Mouse (Mus musculus) left cerebral cortex, postnatal 10 days (tissue): Measurements from ENCODE around the gene Acsl1. TPM values are rescaled to one million over a fixed set of nuclear protein-coding genes. Genes with fewer than 3 reads are reported as not detected.
A peak's percentile ranks its signal among the peaks of the same experiment; 100 is the strongest.

Experiments
- DNase-seq, 2 experiments: peaks; one replicate each; pipeline ENCODE4 v3.0.0; 2021 to 2022; ENCODE audit warnings: low spot score in 2 of 2, mixed read lengths in 1 of 2; ENCODE audit errors: extremely low spot score in 1 of 2
- intact Hi-C: fragments of 180-260 bp; cut with DNase I; formaldehyde crosslinking; loops from one replicate; pipeline ENCODE4 v1.15.1; 2025
- total RNA-seq, 2 experiments: library from RNA; stranded (reverse); gene quantifications; 2 replicates each; pipeline ENCODE4 v1.2.3; 2021

Acsl1 gene
- 10 to 100 TPM; 46.5 to 48.4 TPM for total RNA-seq

DNA sequence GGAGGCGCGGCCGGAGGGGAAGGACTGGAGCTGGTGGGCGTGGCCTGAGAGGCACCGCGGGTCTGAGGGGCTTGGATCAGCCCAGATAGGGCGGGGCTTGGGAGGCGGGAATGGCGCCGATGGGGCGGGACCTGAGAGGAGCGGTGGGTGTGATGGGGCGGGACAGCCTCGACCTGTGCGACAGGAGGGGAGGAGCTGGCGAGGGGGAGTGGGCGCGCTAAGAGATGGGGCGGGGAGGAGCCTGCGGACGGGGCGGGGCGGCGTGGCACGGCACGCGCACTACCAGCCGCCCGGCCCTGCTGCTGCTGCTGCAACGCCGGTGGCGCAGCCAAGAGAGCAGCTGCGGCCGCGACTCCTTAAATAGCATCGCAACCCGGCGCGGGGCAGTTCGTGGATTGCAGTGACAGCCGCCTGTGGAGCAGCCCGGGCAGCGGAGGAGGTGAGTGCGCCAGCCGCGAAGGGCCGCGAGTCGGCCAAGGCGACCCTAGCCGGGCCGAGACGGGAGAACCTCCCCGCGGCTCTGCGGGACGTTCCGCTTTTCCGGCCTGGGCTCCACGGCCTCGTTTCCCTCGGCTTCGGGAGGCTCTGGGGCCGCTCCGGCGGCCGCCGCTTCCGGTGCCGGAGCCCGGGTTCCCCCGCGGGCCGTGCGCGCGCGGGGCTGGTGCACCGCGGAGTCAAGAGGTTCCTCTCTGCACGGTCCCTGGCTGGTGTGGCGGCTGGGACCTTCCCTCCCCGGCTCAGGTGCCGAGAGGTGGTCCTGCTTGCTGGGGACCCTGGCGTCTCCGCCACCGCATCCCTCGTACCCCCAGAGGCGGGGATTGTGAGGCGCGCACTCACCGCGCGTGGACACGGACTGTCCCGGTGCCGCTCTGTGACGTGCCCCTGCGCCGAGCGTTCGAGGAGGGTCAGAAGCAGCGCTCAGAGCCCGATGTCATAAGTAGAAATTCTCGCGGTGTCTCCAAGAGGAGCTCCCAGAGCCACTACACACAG, at the start of gene Acsl1:
Gene Acsl1, plus strand, starts transcription at position 246 of the 990 bp plus-strand sequence.
- peak; percentile 68 to 99 for DNase-seq
- intact Hi-C loops = no loop called here

DNA sequence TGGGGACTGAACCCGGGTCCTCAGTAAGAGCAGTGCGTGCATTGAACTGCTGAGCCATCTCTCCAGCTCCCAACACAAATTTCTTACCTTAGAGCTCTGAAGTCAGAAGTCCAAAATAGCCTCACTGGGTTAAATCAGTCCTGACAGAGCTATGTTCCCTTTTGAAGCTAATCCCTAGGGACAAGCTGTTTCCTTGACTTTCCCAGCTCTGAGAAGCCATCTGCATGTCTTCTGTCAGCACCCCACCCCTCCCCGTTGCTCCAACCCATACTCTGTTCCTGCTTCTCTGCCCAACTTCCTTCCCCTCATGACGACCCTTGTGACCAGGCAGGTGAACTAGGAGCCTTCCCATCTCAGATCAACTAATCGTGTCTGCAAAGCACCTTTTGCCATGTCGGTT, 49.3 kb upstream of the Acsl1 start:
- intact Hi-C loops = no loop called here
- peak in 1 of 2 experiments; percentile 31 for DNase-seq

DNA sequence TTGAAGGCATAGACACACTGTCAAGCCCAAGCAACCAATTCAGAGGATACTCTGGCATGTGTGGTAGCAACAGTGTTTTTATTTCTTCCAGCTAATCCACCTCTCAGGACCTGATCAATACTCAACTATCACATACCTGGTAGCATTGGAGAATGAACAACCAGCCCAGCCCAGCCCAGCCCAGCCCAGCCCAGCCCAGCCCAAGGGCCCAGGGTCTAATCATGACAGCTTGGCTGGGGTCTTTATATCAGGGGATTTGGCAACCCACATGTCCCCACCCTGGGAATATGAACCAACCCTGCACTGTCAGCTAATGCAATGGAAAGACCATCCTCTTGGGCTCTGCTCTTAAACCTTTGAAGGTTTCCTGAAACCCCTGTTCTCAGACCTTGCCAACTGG, 42.9 kb upstream of the Acsl1 start:
- intact Hi-C loops = no loop called here
- DNase-seq = no peak

DNA sequence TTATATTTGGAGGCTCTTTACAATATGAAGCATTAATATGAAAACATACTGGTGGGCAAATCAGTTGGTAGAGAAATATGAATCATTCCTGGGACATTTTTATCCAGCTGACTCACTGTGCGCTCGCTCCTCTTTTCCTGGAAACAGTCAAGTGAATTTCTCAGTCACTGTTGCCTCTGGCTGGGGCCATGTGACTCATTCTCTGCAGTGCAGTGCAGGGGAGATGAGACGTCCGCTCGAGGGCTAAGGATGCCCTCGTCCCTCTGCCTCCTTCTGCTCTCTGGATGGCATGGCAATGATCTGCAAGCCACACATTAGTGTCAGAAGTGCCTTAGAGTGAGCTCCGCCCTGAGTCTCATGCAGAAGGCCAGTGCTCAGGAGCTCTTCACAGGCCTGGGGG, 41.0 kb upstream of the Acsl1 start:
- intact Hi-C loops = no loop called here
- DNase-seq = peak in 1 of 2 experiments; percentile 20

GRCm38 (mm10) chr8:46431921-46432320, 38.9 kb upstream of the Acsl1 start:
- no peak for DNase-seq
- intact Hi-C loops = no loop called here

DNA sequence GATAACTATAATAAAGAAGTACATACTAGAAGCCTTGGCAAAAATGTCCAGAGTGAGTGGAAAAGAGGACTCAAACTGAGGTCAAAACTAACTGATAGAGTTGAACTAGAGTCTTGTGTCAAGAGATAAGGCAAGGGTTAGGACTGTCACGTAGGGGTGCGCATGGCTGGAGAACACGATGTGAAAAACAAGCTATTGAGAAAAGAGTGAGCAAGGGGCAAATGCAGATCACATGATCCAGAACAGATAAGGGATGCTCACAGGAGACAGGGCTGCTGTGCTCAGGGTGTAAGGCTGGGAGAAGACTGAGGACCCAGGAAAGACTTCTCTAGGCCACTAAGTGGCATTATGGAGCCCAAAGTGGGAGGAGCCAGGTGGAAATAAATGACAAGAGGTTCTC, 38.3 kb upstream of the Acsl1 start:
- DNase-seq = no peak
- intact Hi-C loops = no loop called here

- intact Hi-C loops = no loop called here
- DNase-seq = no peak
These were observed 37.2 kb upstream of the Acsl1 start for GRCm38 (mm10) chr8:46433656-46434055.

GRCm38 (mm10) chr8:46438491-46438890, 32.3 kb upstream of the Acsl1 start:
- DNase-seq = no peak
- intact Hi-C loops = no loop called here

DNA sequence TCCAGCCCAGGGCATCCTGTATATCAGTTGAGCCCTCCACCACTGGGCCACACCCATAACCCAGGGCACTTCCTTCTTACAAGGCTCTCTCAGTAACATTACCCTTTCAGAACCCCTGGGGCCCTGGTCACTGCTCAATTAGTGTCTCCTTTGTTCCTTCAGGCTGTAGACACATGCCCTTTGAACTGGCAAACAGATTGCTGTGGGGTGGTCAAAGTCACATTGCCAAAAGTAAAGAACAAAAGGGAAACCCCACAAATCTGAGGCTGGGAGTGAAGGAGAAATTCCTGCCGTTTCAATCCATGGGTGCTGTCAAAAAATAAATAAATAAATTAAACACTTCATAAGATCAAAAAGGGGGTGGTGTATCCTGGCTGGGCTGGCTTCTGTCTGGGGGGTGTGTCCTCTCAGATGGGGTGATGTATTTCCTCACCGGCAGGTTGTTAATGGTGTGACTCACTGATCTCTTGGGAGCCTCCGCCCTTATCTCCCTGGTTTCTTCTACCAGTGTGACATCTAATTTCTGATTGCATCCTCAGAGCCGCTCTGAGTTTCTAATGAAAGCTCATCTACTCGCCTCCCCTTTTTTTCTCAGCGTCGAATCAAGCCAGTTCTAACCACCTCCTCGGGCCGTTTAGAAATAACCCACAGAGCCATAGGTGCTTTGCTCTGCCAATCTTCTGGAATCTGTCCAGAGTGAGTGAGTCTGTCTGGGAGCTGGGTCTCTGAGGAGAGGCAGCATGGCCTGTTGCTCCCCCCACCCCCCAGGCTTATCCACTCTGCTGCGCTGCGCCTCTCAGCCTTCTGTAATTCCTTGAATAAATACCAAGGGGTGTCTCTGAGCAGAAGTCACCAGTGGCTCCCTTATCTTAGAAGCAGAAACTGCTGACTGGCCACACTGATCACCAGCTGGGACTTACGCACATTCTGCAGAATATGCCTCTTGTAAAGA, 24.6 kb upstream of the Acsl1 start:
- intact Hi-C loops = no loop called here
- DNase-seq = peak in 1 of 2 experiments; percentile 26

DNA sequence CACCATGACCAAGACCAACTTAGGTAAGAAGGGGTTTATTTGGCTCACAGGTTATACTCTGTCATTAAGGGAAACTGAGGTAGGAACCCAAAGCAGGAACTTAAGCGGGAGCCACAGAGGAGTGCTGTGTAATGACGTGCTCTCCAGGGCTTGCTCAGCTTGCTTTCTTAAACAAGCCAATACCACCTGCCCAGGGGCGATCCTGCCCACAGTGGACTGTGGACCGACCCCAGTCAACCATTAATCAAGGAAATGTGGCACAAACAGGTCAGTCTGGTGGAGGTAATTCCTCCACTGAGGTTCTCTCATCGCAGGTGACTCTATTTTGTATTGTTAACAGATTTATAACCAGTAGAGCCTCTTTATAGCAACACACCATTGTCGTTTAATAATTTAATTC, 23.5 kb upstream of the Acsl1 start:
- intact Hi-C loops = no loop called here
- DNase-seq = no peak

- no peak for DNase-seq
- intact Hi-C loops = no loop called here
These were observed 22.2 kb upstream of the Acsl1 start for GRCm38 (mm10) chr8:46448606-46449005.

DNA sequence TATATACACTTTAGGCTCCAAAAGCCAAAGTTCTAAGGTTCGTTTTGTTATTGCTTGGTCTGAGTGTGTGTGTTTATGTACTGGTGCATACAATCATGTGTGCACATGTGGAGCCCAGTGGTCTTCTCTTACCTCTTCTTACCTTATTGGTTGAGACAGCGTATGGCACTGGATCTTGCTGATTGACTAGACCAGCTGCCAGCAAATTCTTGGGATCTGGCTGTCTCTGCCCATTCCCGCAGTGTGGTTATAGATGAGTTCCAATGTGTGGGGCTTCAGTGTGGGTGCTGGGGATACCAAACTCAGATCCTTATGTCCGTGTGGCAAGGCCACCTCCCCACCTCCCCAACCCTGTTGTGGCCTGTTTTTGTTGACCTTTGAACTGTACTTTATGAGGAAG, 21.8 kb upstream of the Acsl1 start:
- intact Hi-C loops = no loop called here
- DNase-seq = no peak

- intact Hi-C loops = no loop called here
- no peak for DNase-seq
These were observed 21.1 kb upstream of the Acsl1 start for GRCm38 (mm10) chr8:46449723-46450251.

GRCm38 (mm10) chr8:46458215-46458811, 12.5 kb upstream of the Acsl1 start:
- intact Hi-C loops = no loop called here
- no peak for DNase-seq

- DNase-seq = no peak
- intact Hi-C loops = no loop called here
These were observed 2.4 kb upstream of the Acsl1 start for GRCm38 (mm10) chr8:46468400-46468799.

GRCm38 (mm10) chr8:46469071-46469769, 1.6 kb upstream of the Acsl1 start:
- intact Hi-C loops = no loop called here
- DNase-seq = no peak

- intact Hi-C loops = no loop called here
- DNase-seq = peak in 1 of 2 experiments; percentile 93
These were observed 596 bp upstream of the Acsl1 start for GRCm38 (mm10) chr8:46470091-46470791.
